Mouse (Mus musculus): ENCODE data around the gene Heatr5a. TPM values are rescaled to one million over a fixed set of nuclear protein-coding genes. Genes with fewer than 3 reads are reported as not detected.
A peak's percentile ranks its signal among the peaks of the same experiment; 100 is the strongest.

Gene Heatr5a
- total RNA-seq, 2 experiments from 2014 or later: 18.8 to 20.9 TPM

DNA sequence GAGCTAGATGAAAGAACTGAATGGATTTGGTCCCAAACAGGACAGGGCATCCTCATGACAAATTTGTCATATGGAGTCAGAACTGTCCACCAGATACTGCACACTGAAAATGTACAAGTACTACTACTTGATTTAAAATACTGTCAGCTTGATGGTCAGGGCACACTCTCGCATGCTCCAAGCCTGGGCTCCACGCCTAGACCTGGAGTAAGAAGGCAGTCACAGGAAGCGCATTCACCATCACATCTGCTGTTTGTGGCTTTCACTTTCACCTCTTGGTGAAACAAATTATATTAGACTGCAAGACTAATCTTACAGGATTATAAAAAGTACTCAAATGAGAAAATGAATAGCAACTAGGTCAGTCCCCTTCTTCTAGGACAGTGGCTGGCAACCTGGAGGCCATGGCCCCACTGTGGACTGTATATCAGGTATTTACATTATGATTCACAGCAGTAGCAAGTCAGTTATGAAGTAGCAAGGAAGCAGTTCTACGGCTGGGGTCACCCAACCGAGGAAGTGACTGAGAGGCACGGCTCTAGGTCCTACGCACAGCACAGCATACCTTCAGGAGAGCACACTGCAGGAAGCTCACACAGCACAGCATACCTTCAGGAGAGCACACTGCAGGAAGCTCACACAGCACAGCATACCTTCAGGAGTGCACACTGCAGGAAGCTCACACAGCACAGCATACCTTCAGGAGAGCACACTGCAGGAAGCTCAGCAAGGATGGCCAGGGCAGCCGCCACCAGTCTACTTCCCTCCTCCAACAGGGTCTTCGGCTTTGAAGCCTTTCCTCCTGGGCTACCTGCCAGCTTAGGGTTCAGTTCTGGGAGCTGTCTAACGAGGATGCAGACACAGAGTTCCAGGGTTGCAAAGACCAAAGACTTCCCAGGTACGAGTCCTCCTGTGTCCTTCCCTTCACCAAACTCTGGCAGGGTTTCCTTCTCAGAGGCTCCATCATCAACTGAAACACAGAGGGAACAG is 83.5 kb downstream of the Heatr5a start:
- DNase-seq: no peak
- intact Hi-C loops (cut with DNase I): no loop called here

DNA sequence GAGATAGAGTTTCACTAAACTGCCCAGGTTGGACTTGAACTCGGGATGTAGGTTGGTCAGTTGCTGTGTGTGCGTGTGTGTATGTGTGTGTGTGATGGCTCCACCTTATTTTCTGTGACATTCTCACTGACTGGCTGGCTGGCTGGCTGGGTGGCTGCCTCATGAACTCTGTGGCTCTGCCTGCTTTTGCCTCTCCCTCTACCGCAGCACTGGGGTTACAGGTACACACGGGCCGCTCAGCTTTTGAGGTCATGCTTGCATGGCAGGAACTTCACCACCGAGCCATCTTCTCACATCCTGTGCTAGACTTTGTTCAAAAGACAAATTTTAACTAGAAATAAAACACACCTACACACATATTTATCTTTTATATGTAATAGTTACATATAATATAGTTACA is 84.8 kb downstream of the Heatr5a start:
- DNase-seq: no peak
- intact Hi-C loops (cut with DNase I): no loop called here

DNA sequence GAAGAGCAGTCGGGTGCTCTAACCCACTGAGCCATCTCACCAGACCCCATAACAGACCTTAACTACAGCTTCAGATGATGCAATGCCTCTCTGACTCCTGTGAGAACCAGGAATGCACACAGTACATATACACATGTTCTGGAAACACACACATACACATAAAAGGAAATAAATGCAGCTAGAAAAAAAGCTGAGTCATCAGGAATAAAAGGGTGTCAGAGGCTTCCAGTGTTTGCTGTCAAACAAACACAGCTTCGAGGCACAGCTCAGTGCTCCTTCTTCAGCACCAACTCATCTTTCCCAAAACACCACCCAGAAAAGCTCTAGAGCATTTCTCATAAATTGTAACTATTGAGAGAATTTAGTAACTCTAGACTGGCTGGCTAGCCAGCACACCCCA is 86.3 kb downstream of the Heatr5a start:
- DNase-seq: no peak
- intact Hi-C loops (cut with DNase I): loop anchor here (5.0 kb wide), 1 partner anchor 42 kb away; no protein-coding TSS in a partner anchor

DNA sequence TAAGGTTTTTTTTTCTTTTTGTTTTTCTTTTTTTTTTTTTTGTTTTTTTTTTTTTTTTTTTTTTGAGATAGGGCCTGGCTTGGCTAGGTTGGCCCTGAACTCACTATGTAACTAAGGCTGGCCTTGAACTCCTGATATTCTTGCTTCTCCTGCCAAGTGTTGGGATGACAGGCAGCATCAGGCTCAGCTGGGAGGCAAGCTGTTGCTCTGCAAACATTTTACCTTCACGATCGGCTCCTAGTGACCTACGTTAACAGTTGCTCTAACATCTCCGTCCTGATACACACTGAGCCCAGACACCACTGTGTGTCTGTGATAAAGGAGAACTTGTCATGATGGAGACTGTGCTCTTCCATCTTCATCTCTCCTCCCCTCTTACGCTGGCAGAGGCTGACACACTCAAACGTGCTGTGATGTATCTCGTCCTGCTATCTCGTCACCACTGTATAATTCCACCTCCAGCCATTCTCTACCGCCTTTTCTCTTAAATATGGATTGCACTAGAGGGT is 87.8 kb downstream of the Heatr5a start:
- intact Hi-C loops (cut with DNase I): loop anchor here (5.0 kb wide), 1 partner anchor 41 kb away; no protein-coding TSS in a partner anchor
- DNase-seq: no peak

DNA sequence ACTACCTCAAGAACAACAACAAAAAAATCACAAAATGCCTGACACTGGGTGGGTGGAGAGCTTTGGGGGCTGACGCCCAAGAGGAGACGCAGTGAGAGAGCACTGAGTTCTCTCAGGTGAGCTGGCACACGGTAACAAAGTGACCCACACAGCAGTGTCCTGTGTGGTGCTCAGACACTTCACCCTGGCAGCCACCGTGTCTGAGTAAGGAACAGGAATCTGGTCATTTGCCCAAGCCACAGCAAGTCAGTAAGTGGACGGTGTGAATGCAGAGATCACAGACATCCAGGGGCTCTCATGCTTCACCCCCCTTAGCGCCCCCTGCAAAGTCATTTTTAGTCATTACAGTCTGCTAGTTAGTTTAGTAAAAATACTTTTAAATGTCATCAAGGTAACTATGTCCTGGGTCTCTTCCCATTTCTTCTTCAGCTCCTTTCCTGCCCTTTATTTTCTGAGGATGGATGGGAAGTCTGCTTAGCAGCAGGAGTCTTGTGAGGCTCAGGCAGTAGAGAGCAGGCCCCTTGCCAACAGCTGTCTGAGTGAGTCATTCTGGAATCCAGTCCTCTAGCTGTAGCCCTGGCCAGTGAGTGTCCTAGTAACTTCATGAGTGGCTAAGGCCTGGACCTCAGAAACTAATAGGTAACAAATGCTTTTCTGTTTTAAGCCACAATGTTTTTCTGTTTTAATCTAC is 88.4 kb downstream of the Heatr5a start:
- intact Hi-C loops (cut with DNase I): loop anchor here (5.0 kb wide), 1 partner anchor 40 kb away; no protein-coding TSS in a partner anchor
- peak; percentile 58 to 66 for DNase-seq

DNA sequence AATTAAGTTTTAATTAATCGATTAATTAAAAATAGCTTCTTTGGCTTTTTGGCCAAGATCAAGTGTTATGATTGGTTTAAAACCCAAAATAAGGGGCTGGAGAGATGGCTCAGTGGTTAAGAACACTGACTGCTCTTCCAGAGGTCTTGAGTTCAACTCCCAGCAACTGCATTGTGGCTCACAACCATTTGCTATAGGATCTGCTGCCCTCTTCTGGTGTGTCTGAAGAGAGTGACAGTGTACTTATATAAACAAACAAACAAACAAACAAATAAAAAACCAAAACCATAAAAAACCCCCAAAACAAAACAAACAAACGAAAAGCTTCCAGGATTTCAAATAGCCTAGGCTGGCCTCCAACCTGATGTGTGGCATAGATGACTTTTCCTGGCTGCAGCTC is 89.3 kb downstream of the Heatr5a start:
- intact Hi-C loops (cut with DNase I): loop anchor here (5.0 kb wide), 1 partner anchor 39 kb away; no protein-coding TSS in a partner anchor
- no peak for DNase-seq

DNA sequence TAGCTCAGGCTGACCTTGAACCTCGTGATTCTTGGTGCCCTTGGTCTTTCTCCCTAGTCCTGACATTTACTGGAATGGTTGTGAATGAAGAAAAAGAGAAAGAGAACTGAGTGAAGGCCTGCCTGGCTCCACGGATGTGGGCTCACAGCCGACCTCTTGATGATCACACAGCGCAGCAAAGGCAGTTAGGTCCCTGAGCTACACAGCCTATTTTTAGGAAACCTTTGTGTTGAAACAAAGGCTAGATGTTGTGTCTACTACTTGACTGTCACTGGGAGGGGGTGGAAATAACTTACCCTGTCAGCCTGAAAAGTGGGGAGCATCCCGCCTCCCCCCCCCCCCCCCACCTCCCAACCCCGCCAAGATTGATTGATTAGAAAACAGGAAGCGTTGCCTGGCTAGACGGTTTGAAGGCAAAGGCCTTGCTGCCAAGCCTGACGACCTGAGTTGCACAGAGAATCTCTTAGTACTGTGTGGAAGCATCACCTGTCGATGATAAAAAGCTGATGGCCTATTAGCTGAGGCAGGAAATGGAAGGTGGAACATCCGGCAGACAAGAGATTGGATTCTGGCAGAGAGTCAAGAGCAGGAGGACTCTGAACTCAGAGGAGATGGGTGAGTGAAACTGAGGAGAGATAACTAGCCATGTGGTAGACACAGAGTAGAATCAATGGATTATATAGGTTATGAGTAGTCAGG is 99.5 kb downstream of the Heatr5a start:
- intact Hi-C loops (cut with DNase I): no loop called here
- no peak for DNase-seq

DNA sequence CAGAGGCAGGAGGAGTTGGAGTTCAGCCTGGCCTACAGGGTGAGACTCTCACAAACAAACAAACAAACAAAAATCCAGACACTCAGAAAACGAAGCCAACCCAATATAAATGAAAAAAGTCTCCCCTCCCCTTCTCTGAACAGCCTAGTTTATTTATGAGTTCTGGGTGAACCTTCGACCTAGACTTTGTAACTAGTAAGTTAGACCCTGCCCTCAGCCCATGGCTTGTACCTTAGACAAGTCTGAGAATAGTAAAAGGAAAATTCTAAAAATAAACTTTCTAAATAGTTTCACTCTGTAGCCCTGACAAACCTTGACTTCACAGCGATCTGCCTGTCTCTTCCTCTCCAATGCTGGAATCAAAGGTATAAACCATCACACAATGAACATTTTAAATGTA is 101.6 kb downstream of the Heatr5a start:
- intact Hi-C loops (cut with DNase I): no loop called here
- no peak for DNase-seq

DNA sequence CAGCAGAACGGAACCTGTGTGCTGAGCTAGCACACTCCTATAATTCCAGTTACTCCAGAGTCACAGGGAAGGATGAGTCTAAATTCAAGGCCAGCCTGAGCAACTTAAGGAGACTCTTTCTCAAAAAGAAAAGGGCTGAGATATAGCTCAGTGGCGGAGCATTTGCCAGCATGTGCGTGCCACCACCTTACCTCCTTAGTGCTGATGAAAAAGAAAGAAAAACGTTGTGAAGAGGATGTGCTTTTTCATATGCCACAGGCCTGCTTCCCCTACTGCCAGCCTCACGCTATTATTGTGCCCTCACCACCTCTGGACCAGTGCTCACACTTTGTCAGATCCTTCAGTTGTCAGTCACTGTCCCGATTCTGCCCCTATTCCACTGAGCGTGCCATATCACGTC is 104.0 kb downstream of the Heatr5a start:
- intact Hi-C loops (cut with DNase I): no loop called here
- DNase-seq: no peak

DNA sequence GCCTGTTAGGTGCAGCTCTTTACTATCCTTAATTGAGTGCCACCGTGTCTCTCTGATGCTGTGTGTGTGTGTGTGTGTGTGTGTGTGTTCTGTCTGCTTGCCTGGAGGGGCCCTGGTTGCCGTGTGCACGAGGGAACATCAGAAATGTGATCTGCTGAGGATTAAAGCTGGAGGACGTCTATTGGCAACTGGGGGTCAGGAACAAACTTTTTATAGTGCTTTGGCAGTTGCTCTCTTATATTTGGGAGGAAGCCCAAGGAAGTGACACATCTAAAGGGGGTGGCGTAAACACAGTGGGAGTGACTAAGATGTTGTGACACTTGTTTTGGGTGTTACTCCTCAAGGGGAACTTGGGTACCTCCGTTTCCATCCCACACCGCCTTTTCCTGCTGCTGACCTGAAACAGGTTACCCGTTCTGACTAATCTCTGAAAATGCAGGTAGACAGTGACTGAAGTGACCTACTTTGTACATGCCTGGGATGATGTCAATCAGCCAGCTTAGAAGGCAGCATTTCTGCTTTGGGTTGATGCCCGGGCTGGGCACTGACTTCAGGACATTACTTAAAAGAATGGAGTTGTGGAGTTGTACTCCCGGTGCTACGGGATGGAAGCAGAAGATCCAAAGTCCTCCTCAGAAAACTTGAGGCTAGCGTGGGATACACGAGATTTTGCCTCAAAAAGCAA is 104.8 kb downstream of the Heatr5a start:
- peak; percentile 34 to 49 for DNase-seq

DNA sequence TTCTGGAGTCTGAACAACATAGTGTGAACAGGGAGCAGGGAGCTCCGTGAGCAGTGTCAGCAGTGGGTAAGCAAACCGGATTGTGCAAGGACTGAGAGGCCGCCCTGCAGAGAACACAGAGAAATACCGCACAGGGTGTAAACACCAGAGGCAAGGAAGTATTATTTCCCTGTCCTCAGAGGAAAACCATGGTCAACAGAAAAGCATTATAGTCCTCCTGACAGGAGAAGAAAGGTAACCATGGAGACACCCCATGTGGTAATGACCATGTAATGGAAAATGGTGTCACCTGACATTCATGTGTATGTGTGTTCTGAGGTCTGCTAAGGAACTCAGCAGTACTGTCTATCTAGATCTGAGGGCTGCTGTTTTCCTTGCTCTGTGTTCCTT is 105.3 kb downstream of the Heatr5a start:
- peak; percentile 35 to 36 for DNase-seq
- intact Hi-C loops (cut with DNase I): no loop called here

More for the DNA sequence above, 104.8 kb downstream of the Heatr5a start:
- intact Hi-C loops (cut with DNase I): no loop called here

DNA sequence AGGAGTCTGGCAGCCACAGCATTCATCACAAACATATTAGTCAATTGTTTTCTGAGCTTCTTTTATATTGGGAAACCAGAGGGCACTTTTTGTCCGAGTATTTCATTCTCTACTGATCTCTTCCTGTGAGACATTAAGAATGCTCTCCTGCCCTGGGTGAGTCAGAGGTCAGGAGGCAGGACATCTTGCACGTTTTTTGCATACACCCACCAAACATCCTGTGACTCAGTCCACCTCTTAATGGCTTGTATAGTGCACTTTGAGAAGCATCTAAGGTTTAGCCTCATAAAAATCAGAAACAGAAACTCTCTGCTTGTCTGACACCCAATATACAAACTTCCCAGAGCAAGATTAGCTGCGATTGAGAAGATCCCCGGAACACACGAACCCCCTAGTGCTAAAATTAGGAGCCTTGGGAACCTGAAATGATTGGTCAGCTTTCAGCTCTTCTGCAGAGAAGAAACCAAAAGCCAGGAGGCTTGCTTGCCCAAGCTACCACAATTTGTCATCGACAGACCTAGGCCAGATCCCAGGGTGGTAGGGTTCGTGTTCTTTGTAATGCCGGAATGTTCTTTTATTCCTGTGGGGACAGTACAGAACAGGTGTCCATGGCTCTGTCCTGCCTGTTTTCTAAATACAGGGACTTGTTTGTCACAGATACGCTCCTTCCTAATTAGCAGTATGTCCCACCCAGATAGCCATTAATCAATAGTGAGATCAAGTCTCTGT is 105.9 kb downstream of the Heatr5a start:
- DNase-seq: no peak
- intact Hi-C loops (cut with DNase I): no loop called here

DNA sequence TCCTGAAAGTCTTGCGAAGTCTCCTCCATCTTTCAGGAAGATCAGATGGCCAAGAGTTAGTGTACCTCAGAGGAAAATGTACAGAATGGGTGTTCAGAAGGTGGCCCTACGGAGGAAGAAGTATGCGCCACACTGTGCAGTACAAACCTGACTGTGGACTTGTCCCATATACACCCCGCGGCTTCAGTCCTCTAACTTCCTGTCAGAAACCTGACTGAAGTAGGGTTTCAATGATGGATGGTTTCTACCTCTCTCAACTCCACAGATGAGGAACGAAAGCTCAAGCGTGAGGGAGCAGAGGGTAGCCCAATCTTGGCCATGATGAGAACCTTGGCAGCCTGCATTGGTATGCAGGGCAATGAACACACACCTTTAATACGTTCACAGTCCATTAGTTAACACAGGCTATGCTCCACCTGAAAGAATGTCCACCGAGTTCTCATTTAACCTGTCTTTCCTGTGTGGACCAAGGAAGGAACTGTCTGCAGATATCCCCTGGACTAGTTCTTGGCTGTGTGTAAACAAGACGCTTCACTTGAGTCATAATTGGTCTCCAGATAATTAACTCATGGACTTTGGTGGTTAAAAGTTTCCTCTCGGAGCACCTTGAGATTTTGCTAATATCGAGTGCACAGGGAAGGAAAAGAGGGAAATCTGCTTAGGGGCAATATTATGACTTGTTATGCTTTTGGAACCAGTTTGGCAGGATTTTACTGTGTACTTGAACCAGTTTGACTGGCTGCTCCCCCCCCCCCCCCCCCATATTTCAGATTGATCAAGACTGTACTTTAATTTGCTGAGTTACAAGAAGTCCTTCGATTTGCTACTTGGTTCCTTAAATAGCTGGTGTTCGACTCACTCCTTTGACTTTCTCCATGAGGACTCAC is 107.8 kb downstream of the Heatr5a start:
- intact Hi-C loops (cut with DNase I): loop anchor here (2.0 kb wide), 1 partner anchor 17 kb away; no protein-coding TSS in a partner anchor
- no peak for DNase-seq

DNA sequence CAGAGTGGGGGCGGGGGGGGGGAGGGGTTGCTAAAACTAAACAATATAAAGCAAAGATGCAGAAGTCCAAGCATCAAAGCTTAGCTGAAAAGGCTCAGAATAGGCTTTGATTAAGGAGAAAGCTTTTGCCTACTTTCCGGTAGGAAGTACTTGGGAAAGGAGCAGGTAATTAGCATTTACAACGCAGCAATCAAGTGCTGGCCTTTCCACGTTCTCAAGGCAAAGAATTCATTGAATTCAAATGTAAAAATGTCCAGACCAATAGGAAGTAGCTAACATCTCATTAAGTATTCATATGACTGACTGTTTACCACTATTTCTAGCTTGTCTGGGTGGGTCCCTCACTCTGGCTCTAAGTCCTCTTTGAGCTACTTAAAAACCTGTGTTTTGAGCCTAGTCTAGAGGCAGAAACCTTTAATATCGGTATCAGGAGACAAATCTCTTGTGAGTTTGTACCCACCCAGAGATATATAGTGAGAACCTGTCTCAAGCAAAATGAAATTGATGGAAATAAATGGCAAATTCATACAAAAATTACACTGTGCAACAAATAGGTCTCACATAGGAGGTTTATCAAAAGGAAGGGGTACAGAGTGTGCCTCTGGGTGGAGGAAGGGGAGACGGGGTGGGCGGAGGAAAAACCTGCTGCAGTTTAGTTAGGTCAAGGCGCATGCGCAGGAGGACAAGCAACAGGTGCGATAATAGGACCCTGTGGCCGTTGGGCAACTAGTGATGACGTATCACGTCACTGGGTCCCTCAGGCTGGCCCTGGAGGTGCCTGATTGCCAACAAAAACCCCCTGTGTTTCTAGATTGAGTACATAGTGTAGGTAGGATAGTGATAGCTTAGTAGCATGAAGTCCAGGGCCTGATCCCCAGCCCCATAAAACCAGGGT is 112.7 kb downstream of the Heatr5a start:
- intact Hi-C loops (cut with DNase I): no loop called here
- no peak for DNase-seq

DNA sequence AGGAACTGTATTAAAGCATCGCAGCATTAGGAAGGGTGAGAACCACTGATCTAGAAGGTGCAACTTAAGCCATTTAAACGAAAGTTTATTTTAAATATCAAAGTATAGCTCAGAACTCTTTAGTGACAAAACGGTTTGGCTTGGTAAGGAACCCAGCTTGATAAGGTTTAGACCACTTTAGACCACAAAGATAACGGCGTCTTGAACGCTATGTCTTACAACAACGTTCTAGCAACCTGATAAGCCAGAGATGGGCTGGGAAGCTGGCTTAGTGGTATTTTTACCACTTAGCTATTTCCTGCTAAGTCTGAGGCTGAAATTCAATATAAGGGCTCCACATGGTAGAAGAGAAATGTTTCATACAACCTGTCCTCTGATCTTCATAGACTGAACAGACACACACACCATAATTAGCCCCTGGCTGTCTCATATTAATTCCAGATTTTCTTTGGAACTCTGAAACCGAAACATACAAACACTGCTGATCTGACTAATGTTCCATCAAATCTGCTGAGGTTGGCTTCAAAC is 114.3 kb downstream of the Heatr5a start:
- intact Hi-C loops (cut with DNase I): no loop called here
- DNase-seq: no peak

DNA sequence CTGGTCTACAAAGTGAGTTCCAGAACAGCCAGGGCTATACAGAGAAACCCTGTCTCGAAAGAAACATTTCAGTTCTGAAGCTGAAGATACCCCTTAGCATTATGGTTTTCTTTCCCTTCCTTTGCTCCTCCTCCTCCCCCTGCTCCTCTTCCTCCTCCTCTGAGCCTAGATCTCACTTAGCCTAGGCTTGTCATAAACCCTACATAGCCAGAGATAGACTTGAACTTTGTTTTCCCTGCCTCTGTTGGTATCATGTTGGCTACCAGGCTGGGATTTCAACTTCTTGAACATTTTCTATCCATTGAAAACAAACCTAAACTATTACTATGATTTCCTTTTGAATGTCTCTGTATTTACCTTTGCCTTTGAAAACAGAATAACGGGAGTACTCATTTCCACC is 115.2 kb downstream of the Heatr5a start:
- intact Hi-C loops (cut with DNase I): no loop called here

DNA sequence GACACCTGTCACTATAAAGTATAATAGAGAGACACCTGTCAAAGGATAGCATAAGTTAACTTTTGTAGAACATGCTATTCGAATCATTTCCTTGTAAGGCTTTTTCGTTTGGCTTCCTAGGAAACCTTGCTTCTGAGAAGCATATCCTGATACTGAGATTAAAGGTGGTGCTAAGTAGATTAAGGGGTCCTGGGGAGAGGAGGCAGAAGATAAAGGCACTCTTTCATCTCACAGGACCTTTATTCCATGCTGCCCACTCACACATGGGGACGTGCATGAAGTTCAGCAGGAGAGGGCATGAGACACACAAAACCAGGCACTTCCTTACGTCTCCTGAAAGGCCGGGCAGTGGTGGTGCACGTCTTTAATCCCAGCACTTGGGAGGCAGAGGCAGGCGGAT is 115.7 kb downstream of the Heatr5a start:
- DNase-seq: no peak
- intact Hi-C loops (cut with DNase I): no loop called here

More for the DNA sequence above, 115.2 kb downstream of the Heatr5a start:
- DNase-seq: no peak
